Mouse (Mus musculus): ENCODE results near the gene Snx3. TPM values are rescaled to one million over a fixed set of nuclear protein-coding genes. Genes with fewer than 3 reads are reported as not detected.

Snx3 gene
- total and polyA plus RNA-seq, 3 experiments, result 164 to 258 (median 179) TPM

DNA sequence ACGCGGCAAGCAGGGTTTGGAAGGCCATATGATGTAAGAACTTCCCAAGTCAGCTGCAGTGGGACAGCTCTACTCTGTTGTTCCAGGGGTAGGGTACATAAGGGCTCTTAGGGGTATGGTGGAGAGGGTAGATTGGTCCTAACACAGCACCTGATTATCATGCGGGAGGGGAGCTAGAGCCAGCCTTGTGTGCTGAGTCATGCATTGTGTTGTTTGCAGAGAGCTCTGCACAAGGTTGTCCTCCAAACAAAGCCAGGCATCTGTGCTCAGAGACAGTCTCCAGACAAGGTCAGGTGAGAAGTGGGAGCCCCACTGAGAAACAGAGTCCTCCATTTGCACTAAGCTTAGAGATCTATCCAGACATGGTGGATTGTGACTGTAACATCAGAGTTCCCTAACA lies 44.7 kb downstream of the Snx3 start:
- 96% methylated on average over 3 of the region's 3 CpGs for WGBS
- no peaks in the 10 kb centered on the region for H3K36me3 ChIP-seq (ENCODE audit: control insufficient read depth, insufficient read depth, low read length)
- intact Hi-C loops (cut with DNase I), result no loop called here
- no peaks in the 10 kb centered on the region for H3K79me2 ChIP-seq (replicated peaks; ENCODE audit: control insufficient read depth, insufficient read depth, low read length)
- H3K27me3 ChIP-seq (ENCODE audit: control insufficient read depth, insufficient read depth, low read length), result no peaks in the 10 kb centered on the region
- TF ChIP-seq POLR2A (IDR thresholded peaks at IDR 0.05; ENCODE audit: insufficient read depth, low read depth, low read length), result no peak
- TF ChIP-seq CTCF (IDR thresholded peaks at IDR 0.05), result no peak
- no peak for TF ChIP-seq EP300 (IDR thresholded peaks at IDR 0.05; ENCODE audit: insufficient read depth, low read depth, low read length)
- no peak overlapping the region for H3K4me3 ChIP-seq
- H3K9ac ChIP-seq (ENCODE audit: low read depth, low read length), result no peak overlapping the region
- no peak overlapping the region for H3K27ac ChIP-seq
- H3K4me1 ChIP-seq (ENCODE audit: control insufficient read depth, insufficient read depth, low read length), result no peaks in the 10 kb centered on the region
- DNase-seq, result no peak

DNA sequence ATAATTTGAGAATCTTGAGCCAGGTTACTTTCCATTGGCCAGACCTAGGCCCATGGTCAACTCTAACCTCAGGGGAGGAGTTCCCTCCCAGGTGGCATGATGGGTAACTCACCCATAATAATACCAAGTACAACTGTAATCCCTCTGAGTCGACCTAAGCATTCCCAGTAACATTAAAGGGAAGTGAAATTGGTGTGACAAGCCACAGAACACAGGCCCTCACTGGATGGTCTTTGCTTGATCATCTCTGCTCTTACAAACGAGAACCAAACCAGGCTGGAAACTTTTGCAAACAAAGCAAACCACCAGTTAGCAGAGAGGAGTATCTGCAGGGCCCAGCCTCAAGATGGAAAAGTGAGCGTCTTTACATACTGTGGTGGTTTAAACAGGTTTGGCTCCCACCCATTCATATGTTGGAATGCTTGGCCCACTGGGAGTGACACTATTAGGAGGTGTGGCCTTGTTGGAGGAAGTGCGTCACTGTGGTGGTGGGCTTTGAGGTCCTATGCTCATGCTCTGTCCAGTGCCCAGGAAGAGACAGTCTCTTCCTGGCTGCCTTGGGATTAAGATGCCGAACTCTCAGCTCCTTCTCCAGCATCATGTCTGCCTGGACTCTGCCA lies 57.9 kb downstream of the Snx3 start:
- 71% methylated on average over 5 of the region's 5 CpGs for WGBS
- Histone ChIP-seq H3K36me3 (ENCODE audit: control insufficient read depth, insufficient read depth, low read length) (no peaks in the 10 kb centered on the region), H3K27ac (no peak overlapping the region), H3K27me3 (ENCODE audit: control insufficient read depth, insufficient read depth, low read length) (peaks cover 8% of the 10 kb centered on the region), H3K9ac (ENCODE audit: low read depth, low read length) (no peak overlapping the region), H3K4me3 (no peak overlapping the region), H3K79me2 (replicated peaks; ENCODE audit: control insufficient read depth, insufficient read depth, low read length) (no peaks in the 10 kb centered on the region), H3K4me1 (ENCODE audit: control insufficient read depth, insufficient read depth, low read length) (no peaks in the 10 kb centered on the region)
- intact Hi-C loops (cut with DNase I), result no loop called here
- TF ChIP-seq EP300 (IDR thresholded peaks at IDR 0.05; ENCODE audit: insufficient read depth, low read depth, low read length) (no peak), POLR2A (IDR thresholded peaks at IDR 0.05; ENCODE audit: insufficient read depth, low read depth, low read length) (no peak), CTCF (IDR thresholded peaks at IDR 0.05) (no peak)
- DNase-seq, result no peak

DNA sequence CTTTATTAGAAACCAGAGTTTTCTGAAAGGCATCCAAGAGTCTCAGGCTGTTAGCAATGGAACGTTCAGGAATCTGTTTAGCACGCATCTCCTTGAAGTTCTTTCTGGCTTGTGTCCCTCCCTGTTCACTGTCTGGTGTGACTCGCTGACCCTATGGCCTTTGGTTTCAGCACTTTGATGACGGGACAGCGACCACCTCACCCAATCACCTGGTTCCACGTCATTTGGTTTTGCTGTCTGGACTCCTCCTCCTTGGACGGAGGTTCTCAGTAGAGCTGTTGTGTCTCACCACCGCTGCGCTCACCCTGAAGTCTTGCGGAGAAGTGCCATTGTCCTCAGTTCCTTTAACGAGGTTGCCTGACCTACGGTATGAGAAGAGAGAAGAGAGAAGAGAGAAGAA lies 60.4 kb downstream of the Snx3 start:
- no peak overlapping the region for H3K27ac ChIP-seq
- 4% methylated on average over 12 of the region's 12 CpGs for WGBS
- DNase-seq, result no peak
- H3K9ac ChIP-seq (ENCODE audit: low read depth, low read length), result no peak overlapping the region
- no peak overlapping the region for H3K4me3 ChIP-seq
- no peak for TF ChIP-seq EP300 (IDR thresholded peaks at IDR 0.05; ENCODE audit: insufficient read depth, low read depth, low read length)
- TF ChIP-seq POLR2A (IDR thresholded peaks at IDR 0.05; ENCODE audit: insufficient read depth, low read depth, low read length), result no peak
- no peak for TF ChIP-seq CTCF (IDR thresholded peaks at IDR 0.05)
- no peaks in the 10 kb centered on the region for H3K79me2 ChIP-seq (replicated peaks; ENCODE audit: control insufficient read depth, insufficient read depth, low read length)
- H3K4me1 ChIP-seq (ENCODE audit: control insufficient read depth, insufficient read depth, low read length), result no peaks in the 10 kb centered on the region
- no peaks in the 10 kb centered on the region for H3K36me3 ChIP-seq (ENCODE audit: control insufficient read depth, insufficient read depth, low read length)
- intact Hi-C loops (cut with DNase I), result no loop called here
- peaks cover 14% of the 10 kb centered on the region for H3K27me3 ChIP-seq (ENCODE audit: control insufficient read depth, insufficient read depth, low read length)

DNA sequence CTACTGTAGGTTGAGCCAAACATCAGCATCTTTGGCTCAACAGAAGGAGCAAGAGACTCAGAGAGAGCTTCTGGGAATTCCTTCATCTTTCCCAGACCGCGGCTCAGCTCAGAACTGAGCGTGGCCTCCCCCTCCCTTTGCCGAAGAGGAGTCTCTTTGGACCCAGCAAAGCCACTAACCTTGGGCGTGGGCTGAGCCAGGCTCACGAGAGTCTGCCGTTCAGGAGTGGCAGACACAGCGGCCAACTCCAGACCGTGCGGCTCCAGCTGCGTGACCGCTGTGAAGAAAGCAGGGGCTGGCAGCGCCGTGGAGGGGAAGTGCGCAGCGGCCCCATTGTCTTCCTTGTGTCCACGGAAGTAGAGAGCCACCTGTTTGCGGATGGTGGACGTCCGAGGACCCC lies 70.7 kb downstream of the Snx3 start:
- Histone ChIP-seq H3K27ac (no peak overlapping the region), H3K27me3 (ENCODE audit: control insufficient read depth, insufficient read depth, low read length) (peaks cover 29% of the 10 kb centered on the region), H3K9ac (ENCODE audit: low read depth, low read length) (no peak overlapping the region), H3K36me3 (ENCODE audit: control insufficient read depth, insufficient read depth, low read length) (no peaks in the 10 kb centered on the region), H3K79me2 (replicated peaks; ENCODE audit: control insufficient read depth, insufficient read depth, low read length) (no peaks in the 10 kb centered on the region), H3K4me1 (ENCODE audit: control insufficient read depth, insufficient read depth, low read length) (no peaks in the 10 kb centered on the region), H3K4me3 (no peak overlapping the region)
- DNase-seq, result no peak
- WGBS, result 3% methylated on average over 20 of the region's 20 CpGs
- intact Hi-C loops (cut with DNase I), result no loop called here
- TF ChIP-seq CTCF (IDR thresholded peaks at IDR 0.05), result no peak
- TF ChIP-seq EP300 (IDR thresholded peaks at IDR 0.05; ENCODE audit: insufficient read depth, low read depth, low read length), result no peak
- TF ChIP-seq POLR2A (IDR thresholded peaks at IDR 0.05; ENCODE audit: insufficient read depth, low read depth, low read length), result no peak

DNA sequence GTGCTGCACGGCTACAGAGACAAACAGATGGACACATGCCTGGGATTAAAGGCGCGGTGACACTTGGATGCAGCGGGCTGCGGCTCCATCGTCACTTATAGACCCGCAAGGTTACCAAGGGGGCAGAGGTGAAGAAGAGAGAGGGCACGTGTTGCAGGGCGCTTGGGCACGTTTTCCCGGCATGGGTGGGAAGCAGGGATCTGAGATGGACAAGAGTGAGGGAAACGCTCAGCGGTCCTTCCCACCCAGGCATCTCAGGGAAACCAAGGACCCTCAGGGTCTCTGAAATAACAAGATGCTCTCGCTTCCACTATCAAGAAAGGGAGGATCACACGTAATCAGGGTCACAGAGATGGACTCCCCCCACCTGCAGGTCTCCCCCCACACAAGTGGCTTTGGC lies 71.1 kb downstream of the Snx3 start:
- intact Hi-C loops (cut with DNase I), result no loop called here
- Histone ChIP-seq H3K36me3 (ENCODE audit: control insufficient read depth, insufficient read depth, low read length) (no peaks in the 10 kb centered on the region), H3K27me3 (ENCODE audit: control insufficient read depth, insufficient read depth, low read length) (peaks cover 33% of the 10 kb centered on the region), H3K9ac (ENCODE audit: low read depth, low read length) (no peak overlapping the region), H3K4me3 (no peak overlapping the region), H3K27ac (no peak overlapping the region), H3K79me2 (replicated peaks; ENCODE audit: control insufficient read depth, insufficient read depth, low read length) (no peaks in the 10 kb centered on the region), H3K4me1 (ENCODE audit: control insufficient read depth, insufficient read depth, low read length) (no peaks in the 10 kb centered on the region)
- TF ChIP-seq POLR2A (IDR thresholded peaks at IDR 0.05; ENCODE audit: insufficient read depth, low read depth, low read length), result no peak
- TF ChIP-seq CTCF (IDR thresholded peaks at IDR 0.05), result no peak
- TF ChIP-seq EP300 (IDR thresholded peaks at IDR 0.05; ENCODE audit: insufficient read depth, low read depth, low read length), result no peak
- WGBS, result 3% methylated on average over 15 of the region's 15 CpGs
- no peak for DNase-seq

GRCm38 (mm10) chr10:42574639-42575038 lies 72.8 kb downstream of the Snx3 start:
- Histone ChIP-seq H3K36me3 (ENCODE audit: control insufficient read depth, insufficient read depth, low read length) (no peaks in the 10 kb centered on the region), H3K4me3 (no peak overlapping the region), H3K79me2 (replicated peaks; ENCODE audit: control insufficient read depth, insufficient read depth, low read length) (no peaks in the 10 kb centered on the region), H3K9ac (ENCODE audit: low read depth, low read length) (no peak overlapping the region), H3K4me1 (ENCODE audit: control insufficient read depth, insufficient read depth, low read length) (no peaks in the 10 kb centered on the region), H3K27ac (no peak overlapping the region), H3K27me3 (ENCODE audit: control insufficient read depth, insufficient read depth, low read length) (peaks cover 42% of the 10 kb centered on the region)
- no peak for DNase-seq
- intact Hi-C loops (cut with DNase I), result loop anchor here (5.0 kb wide), 1 partner anchor 38 kb away; no protein-coding TSS in a partner anchor
- TF ChIP-seq CTCF (IDR thresholded peaks at IDR 0.05), result no peak
- TF ChIP-seq POLR2A (IDR thresholded peaks at IDR 0.05; ENCODE audit: insufficient read depth, low read depth, low read length), result no peak
- no peak for TF ChIP-seq EP300 (IDR thresholded peaks at IDR 0.05; ENCODE audit: insufficient read depth, low read depth, low read length)
- WGBS, result 6% methylated on average over 10 of the region's 10 CpGs

All from heart, adult 2 months (tissue).